Mouse (Mus musculus) midbrain, embryonic 11.5 days (tissue): Measurements from ENCODE around the gene Htr7. TPM values are rescaled to one million over a fixed set of nuclear protein-coding genes. Genes with fewer than 3 reads are reported as not detected.

Experiments used
- polyA plus RNA-seq: library from polyadenylated mRNA; unstranded; fragments of >200 nt; fragmentation: Nextera tagmentation; extraction: Ambion mirVana; gene quantifications from 2 replicates; pipeline ENCODE4 v1.2.1, GENCODE M21; 2014

The Htr7 gene
- polyA plus RNA-seq, 1 experiment from 2014 or later = 0.34 TPM

Other genes with a start within 250 kb of the Htr7 start
- 112 and 123 TPM in 2 replicates for gene Rpp30, start 26.2 kb upstream of the Htr7 start, polyA plus RNA-seq
- not detected in 2 replicates for gene Ankrd1, start 62.6 kb upstream of the Htr7 start, polyA plus RNA-seq